Mouse (Mus musculus) neural tube, embryonic 12.5 days (tissue): ENCODE measurements around the gene Emc8. TPM values are rescaled to one million over a fixed set of nuclear protein-coding genes. Genes with fewer than 3 reads are reported as not detected.

Experiments used
- ATAC-seq: fragments of 200-750 bp; cut with Nextera tagmentation; 2 replicates; pipeline ENCODE4 v1.8.0; 2017; ENCODE audit warnings: low read depth, mild to moderate bottlenecking, moderate TSS enrichment, moderate library complexity; ENCODE audit not compliant: low FRiP score
- H3K27ac ChIP-seq: fragments of 300-500 bp; sonication (generic); 2 replicates; pipeline ENCODE4 v1.5.1; 2016
- H3K27me3 ChIP-seq: fragments of 300-500 bp; sonication (generic); replicated peaks from 2 replicates; pipeline ENCODE4 v1.6.1; 2016; ENCODE audit warnings: mild to moderate bottlenecking
- H3K36me3 ChIP-seq: fragments of 300-500 bp; sonication (generic); 2 replicates; pipeline ENCODE4 v1.6.1; 2016; ENCODE audit warnings: mild to moderate bottlenecking
- H3K4me1 ChIP-seq: fragments of 300-500 bp; sonication (generic); 2 replicates; pipeline ENCODE4 v1.6.1; 2016
- H3K4me2 ChIP-seq: fragments of 300-500 bp; sonication (generic); replicated peaks from 2 replicates; pipeline ENCODE4 v1.6.1; 2016; ENCODE audit warnings: mild to moderate bottlenecking
- H3K4me3 ChIP-seq: fragments of 300-500 bp; sonication (generic); 2 replicates; pipeline ENCODE4 v1.5.1; 2016
- H3K9ac ChIP-seq: fragments of 300-500 bp; sonication (generic); 2 replicates; pipeline ENCODE4 v1.6.1; 2016; ENCODE audit warnings: mild to moderate bottlenecking
- H3K9me3 ChIP-seq: fragments of 300-500 bp; sonication (generic); 2 replicates; pipeline ENCODE4 v1.6.1; 2016; ENCODE audit warnings: mild to moderate bottlenecking
- WGBS: fragments of 180-500 bp; shearing (Covaris S2); methylation state at CpG from one replicate; pipeline ENCODE4 v1.1.7; 2016; 5-methylcytosine and 5-hydroxymethylcytosine counted together
- polyA plus RNA-seq: library from polyadenylated mRNA; unstranded; fragments of >200 nt; fragmentation: Nextera tagmentation; extraction: Ambion mirVana; gene quantifications from 2 replicates; pipeline ENCODE4 v1.2.1, GENCODE M21; 2016

The Emc8 gene
- polyA plus RNA-seq, 1 experiment from 2014 or later = 204 TPM

DNA sequence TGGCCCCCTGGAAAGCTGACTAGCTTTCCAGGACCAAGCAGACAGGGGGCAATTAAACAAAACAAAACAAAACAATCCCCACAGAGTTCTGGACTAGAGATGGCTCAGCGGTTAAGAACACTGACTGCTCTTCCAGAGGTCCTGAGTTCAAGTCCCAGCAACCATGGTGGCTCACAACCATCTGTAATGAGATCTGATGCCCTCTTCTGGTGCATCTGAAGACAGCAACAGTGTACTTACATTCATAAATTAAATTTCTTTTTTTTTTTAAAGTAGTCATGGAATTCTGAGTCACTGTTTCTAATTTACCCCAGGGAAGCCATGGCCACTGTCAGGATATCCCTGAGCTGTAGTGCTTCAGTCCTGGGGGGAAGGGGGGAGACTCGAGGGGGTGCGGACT is 53.9 kb downstream of the Emc8 start:
- Histone ChIP-seq H3K27ac (no peak overlapping the region), H3K4me1 (peaks cover 23% of the 10 kb centered on the region), H3K4me3 (no peak overlapping the region), H3K9me3 (no peaks in the 10 kb centered on the region), H3K27me3 (no peaks in the 10 kb centered on the region), H3K4me2 (no peak overlapping the region), H3K36me3 (no peaks in the 10 kb centered on the region), H3K9ac (no peak overlapping the region)
- WGBS = 87% methylated on average over 3 of the region's 3 CpGs
- ATAC-seq = no peak

GRCm38 (mm10) chr8:120610824-120611223 is 57.5 kb downstream of the Emc8 start:
- Histone ChIP-seq H3K27ac (no peak overlapping the region), H3K27me3 (no peaks in the 10 kb centered on the region), H3K4me2 (no peak overlapping the region), H3K9me3 (no peaks in the 10 kb centered on the region), H3K4me3 (no peak overlapping the region), H3K4me1 (peaks cover 2% of the 10 kb centered on the region; the same call in 1 of the 2 replicates), H3K9ac (no peak overlapping the region), H3K36me3 (no peaks in the 10 kb centered on the region)
- ATAC-seq = no peak
- WGBS = 89% methylated on average over 6 of the region's 6 CpGs

DNA sequence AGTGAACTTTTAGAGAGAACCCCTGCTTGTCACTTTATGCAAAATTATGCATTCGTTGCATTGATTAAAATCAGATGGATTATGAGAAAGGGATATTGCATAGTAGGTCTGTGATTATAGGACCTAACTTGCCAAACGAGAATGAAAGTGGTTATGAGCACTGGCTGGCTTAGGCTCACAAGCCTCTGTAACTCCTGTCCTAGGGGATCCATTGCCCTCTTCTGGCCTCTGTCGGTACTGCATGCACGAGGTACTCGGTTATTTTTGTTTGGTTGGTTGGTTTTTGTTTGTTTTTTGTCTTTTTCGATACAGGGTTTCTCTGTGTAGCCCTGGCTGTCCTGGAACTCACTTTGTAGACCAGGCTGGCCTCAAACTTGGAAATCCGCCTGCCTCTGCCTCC is 60.5 kb downstream of the Emc8 start:
- H3K4me2 ChIP-seq = no peak overlapping the region
- H3K4me3 ChIP-seq = no peak overlapping the region
- 16% methylated on average over 7 of the region's 7 CpGs for WGBS
- H3K27me3 ChIP-seq = no peaks in the 10 kb centered on the region
- H3K9ac ChIP-seq = no peak overlapping the region
- H3K27ac ChIP-seq = no peak overlapping the region
- peaks cover 4% of the 10 kb centered on the region; the same call in 1 of the 2 replicates for H3K4me1 ChIP-seq
- ATAC-seq = peak; percentile 53; the same call in 1 of the 2 replicates
- H3K36me3 ChIP-seq = no peaks in the 10 kb centered on the region
- H3K9me3 ChIP-seq = no peaks in the 10 kb centered on the region

DNA sequence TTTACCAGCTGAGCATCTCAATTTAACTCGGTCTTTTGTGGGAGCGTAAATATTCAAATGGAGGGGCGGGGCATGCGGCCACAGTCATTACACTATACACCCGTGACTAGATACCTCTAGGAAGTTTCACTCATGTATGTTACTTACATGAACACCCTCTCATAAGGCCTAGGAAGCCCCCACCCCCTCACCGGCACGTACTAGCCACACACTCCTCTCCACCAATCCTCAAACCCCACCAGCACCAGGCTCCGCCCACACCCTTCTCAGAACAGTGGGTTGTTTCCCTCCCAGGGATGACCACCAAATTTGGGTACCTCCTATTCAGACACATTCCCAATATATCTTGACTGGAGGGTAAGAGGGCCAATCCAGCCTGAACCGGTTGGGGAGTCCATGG is 60.9 kb downstream of the Emc8 start:
- no peak overlapping the region for H3K4me2 ChIP-seq
- no peak for ATAC-seq
- H3K9ac ChIP-seq = no peak overlapping the region
- peaks cover 8% of the 10 kb centered on the region for H3K4me1 ChIP-seq
- no peak overlapping the region for H3K4me3 ChIP-seq
- no peak overlapping the region for H3K27ac ChIP-seq
- 79% methylated on average over 9 of the region's 9 CpGs for WGBS
- no peaks in the 10 kb centered on the region for H3K36me3 ChIP-seq
- no peaks in the 10 kb centered on the region for H3K27me3 ChIP-seq
- H3K9me3 ChIP-seq = no peaks in the 10 kb centered on the region

Other genes starting within 250 kb of the Emc8 start
- gene Gins2, start 79.3 kb downstream of the Emc8 start, polyA plus RNA-seq = 53.4 and 54.7 TPM in 2 replicates
- gene 1190005I06Rik, start 20.9 kb downstream of the Emc8 start, polyA plus RNA-seq = 4.0 and 6.3 TPM in 2 replicates
- gene Gm27021, start 494 bp downstream of the Emc8 start, polyA plus RNA-seq = 2.4 and 6.3 TPM in 2 replicates
- 950 and 1,041 TPM in 2 replicates for gene Cox4i1, start 351 bp downstream of the Emc8 start, polyA plus RNA-seq
- gene Irf8, start 67.8 kb upstream of the Emc8 start, polyA plus RNA-seq = 5.5 and 6.0 TPM in 2 replicates